Mouse (Mus musculus) heart, embryonic 10.5 days (tissue): ENCODE results near the gene Hemgn. TPM values are rescaled to one million over a fixed set of nuclear protein-coding genes. Genes with fewer than 3 reads are reported as not detected.
A peak's percentile ranks its signal among the peaks of the same experiment; 100 is the strongest.

Source experiments
- DNase-seq: peaks from one replicate; pipeline ENCODE4 v3.0.0-alpha.2; 2017; ENCODE audit warnings: low spot score
- H3K27ac ChIP-seq: fragments of 300-500 bp; sonication (generic); 2 replicates; pipeline ENCODE4 v1.5.1; 2016; ENCODE audit warnings: mild to moderate bottlenecking
- H3K27me3 ChIP-seq: fragments of 300-500 bp; sonication (generic); 2 replicates; pipeline ENCODE4 v1.6.1; 2016; ENCODE audit warnings: mild to moderate bottlenecking; ENCODE audit not compliant: poor library complexity, insufficient read depth, severe bottlenecking
- H3K36me3 ChIP-seq: fragments of 300-500 bp; sonication (generic); 2 replicates; pipeline ENCODE4 v1.6.1; 2016; ENCODE audit warnings: mild to moderate bottlenecking, moderate library complexity
- H3K4me1 ChIP-seq: fragments of 300-500 bp; sonication (generic); 2 replicates; pipeline ENCODE4 v1.6.1; 2016; ENCODE audit warnings: mild to moderate bottlenecking
- H3K4me3 ChIP-seq: fragments of 300-500 bp; sonication (generic); 2 replicates; pipeline ENCODE4 v1.5.1; 2016; ENCODE audit warnings: mild to moderate bottlenecking, moderate library complexity
- H3K9me3 ChIP-seq: fragments of 300-500 bp; sonication (generic); 2 replicates; pipeline ENCODE4 v1.6.1; 2016; ENCODE audit warnings: mild to moderate bottlenecking, moderate library complexity
- WGBS: fragments of 180-500 bp; shearing (Covaris S2); methylation state at CpG from one replicate; pipeline ENCODE4 v1.1.7; 2016; 5-methylcytosine and 5-hydroxymethylcytosine counted together
- polyA plus RNA-seq: library from polyadenylated mRNA; unstranded; fragments of >200 nt; fragmentation: Nextera tagmentation; extraction: Ambion mirVana; gene quantifications from 2 replicates; pipeline ENCODE4 v1.2.1, GENCODE M21; 2016

The Hemgn gene
- polyA plus RNA-seq, 1 experiment from 2014 or later, result 35.8 TPM

- H3K36me3 ChIP-seq, result no peaks in the 10 kb centered on the region
- DNase-seq, result peak; percentile 92
- no peaks in the 10 kb centered on the region; the same call in 1 of the 2 replicates for H3K4me1 ChIP-seq
- H3K27ac ChIP-seq, result peak overlapping the region; percentile 69; the same call in 1 of the 2 replicates
- H3K9me3 ChIP-seq, result no peaks in the 10 kb centered on the region
- H3K4me3 ChIP-seq, result no peak overlapping the region
- 72% methylated on average over 8 of the region's 8 CpGs for WGBS
- H3K27me3 ChIP-seq, result no peaks in the 10 kb centered on the region
Measured at GRCm38 (mm10) chr4:46406966-46407703, 6.2 kb downstream of the Hemgn start.

- Histone ChIP-seq H3K27me3 (no peaks in the 10 kb centered on the region), H3K9me3 (no peaks in the 10 kb centered on the region), H3K27ac (peak overlapping the region; percentile 76), H3K36me3 (no peaks in the 10 kb centered on the region), H3K4me1 (no peaks in the 10 kb centered on the region; the same call in 1 of the 2 replicates), H3K4me3 (peak overlapping the region; percentile 23; the same call in 1 of the 2 replicates)
- 70% methylated on average over 6 of the region's 6 CpGs for WGBS
- peak; percentile 91 for DNase-seq
Measured at GRCm38 (mm10) chr4:46404042-46404795, 9.1 kb downstream of the Hemgn start.

GRCm38 (mm10) chr4:46398839-46399238, 14.5 kb downstream of the Hemgn start:
- H3K27me3 ChIP-seq, result no peaks in the 10 kb centered on the region
- WGBS, result 81% methylated on average over 4 of the region's 4 CpGs

GRCm38 (mm10) chr4:46395736-46396135, 17.6 kb downstream of the Hemgn start:
- Histone ChIP-seq H3K36me3 (no peaks in the 10 kb centered on the region), H3K9me3 (no peaks in the 10 kb centered on the region), H3K4me3 (no peak overlapping the region), H3K4me1 (no peaks in the 10 kb centered on the region), H3K27ac (no peak overlapping the region), H3K27me3 (no peaks in the 10 kb centered on the region)
- peak; percentile 83 for DNase-seq
- 36% methylated on average over 5 of the region's 5 CpGs for WGBS

More at GRCm38 (mm10) chr4:46398839-46399238, 14.5 kb downstream of the Hemgn start:
- DNase-seq, result no peak
- H3K4me3 ChIP-seq, result no peak overlapping the region
- H3K36me3 ChIP-seq, result no peaks in the 10 kb centered on the region
- no peak overlapping the region for H3K27ac ChIP-seq
- no peaks in the 10 kb centered on the region for H3K4me1 ChIP-seq
- H3K9me3 ChIP-seq, result no peaks in the 10 kb centered on the region

- Histone ChIP-seq H3K4me3 (no peak overlapping the region), H3K36me3 (no peaks in the 10 kb centered on the region), H3K4me1 (no peaks in the 10 kb centered on the region), H3K27ac (no peak overlapping the region), H3K27me3 (no peaks in the 10 kb centered on the region), H3K9me3 (no peaks in the 10 kb centered on the region)
- no peak for DNase-seq
- WGBS, result 77% methylated on average over 2 of the region's 2 CpGs
Measured at GRCm38 (mm10) chr4:46394388-46394787, 18.9 kb downstream of the Hemgn start.

GRCm38 (mm10) chr4:46390390-46390970, 22.8 kb downstream of the Hemgn start:
- Histone ChIP-seq H3K27ac (peak overlapping the region; percentile 99), H3K27me3 (no peaks in the 10 kb centered on the region), H3K4me1 (no peaks in the 10 kb centered on the region), H3K36me3 (peaks cover 15% of the 10 kb centered on the region), H3K4me3 (peak overlapping the region; percentile 75; the same call in 1 of the 2 replicates), H3K9me3 (no peaks in the 10 kb centered on the region)
- WGBS, result 21% methylated on average over 9 of the region's 9 CpGs
- DNase-seq, result peak; percentile 88

- no peak for DNase-seq
- 2% methylated on average over 24 of the region's 24 CpGs for WGBS
- H3K27me3 ChIP-seq, result no peaks in the 10 kb centered on the region
Measured at GRCm38 (mm10) chr4:46389612-46390341, 23.5 kb downstream of the Hemgn start.

GRCm38 (mm10) chr4:46389013-46389611, 24.2 kb downstream of the Hemgn start, which contains the start of gene Trmo:
Gene Trmo, minus strand, starts transcription at chr4:46389437.
- under 1% methylated on average over 56 of the region's 56 CpGs for WGBS
- H3K4me1 ChIP-seq, result no peaks in the 10 kb centered on the region
- H3K27ac ChIP-seq, result peak within 1 kb of the TSS; percentile 99
- H3K27me3 ChIP-seq, result no peaks in the 10 kb centered on the region
- H3K4me3 ChIP-seq, result peak within 1 kb of the TSS; percentile 75
- H3K36me3 ChIP-seq, result peaks cover 27% of the 10 kb centered on the region
- H3K9me3 ChIP-seq, result no peaks in the 10 kb centered on the region
- DNase-seq, result peak; percentile 98

More at GRCm38 (mm10) chr4:46389612-46390341, 23.5 kb downstream of the Hemgn start:
- H3K36me3 ChIP-seq, result peaks cover 21% of the 10 kb centered on the region
- H3K9me3 ChIP-seq, result no peaks in the 10 kb centered on the region
- H3K4me3 ChIP-seq, result peak overlapping the region; percentile 75
- H3K4me1 ChIP-seq, result no peaks in the 10 kb centered on the region
- peak overlapping the region; percentile 99 for H3K27ac ChIP-seq

GRCm38 (mm10) chr4:46388556-46388955, 24.8 kb downstream of the Hemgn start:
- Histone ChIP-seq H3K4me1 (no peaks in the 10 kb centered on the region), H3K9me3 (no peaks in the 10 kb centered on the region), H3K4me3 (peak overlapping the region; percentile 75), H3K27me3 (no peaks in the 10 kb centered on the region), H3K36me3 (peaks cover 32% of the 10 kb centered on the region), H3K27ac (peak overlapping the region; percentile 99)
- 31% methylated on average over 5 of the region's 5 CpGs for WGBS
- DNase-seq, result no peak

- Histone ChIP-seq H3K27ac (peak overlapping the region; percentile 62), H3K27me3 (no peaks in the 10 kb centered on the region), H3K4me3 (peak overlapping the region; percentile 45), H3K9me3 (no peaks in the 10 kb centered on the region), H3K36me3 (peaks cover 41% of the 10 kb centered on the region), H3K4me1 (peaks cover 23% of the 10 kb centered on the region)
- peak; percentile 94 for DNase-seq
- WGBS, result 20% methylated on average over 22 of the region's 22 CpGs
Measured at GRCm38 (mm10) chr4:46374869-46375368, 38.4 kb downstream of the Hemgn start.

GRCm38 (mm10) chr4:46374455-46374854, 38.9 kb downstream of the Hemgn start:
- Histone ChIP-seq H3K36me3 (peaks cover 37% of the 10 kb centered on the region), H3K27ac (peak overlapping the region; percentile 62), H3K4me1 (peaks cover 23% of the 10 kb centered on the region), H3K27me3 (no peaks in the 10 kb centered on the region), H3K9me3 (no peaks in the 10 kb centered on the region), H3K4me3 (peak overlapping the region; percentile 45)
- DNase-seq, result no peak
- WGBS, result 51% methylated on average over 6 of the region's 6 CpGs

- peaks cover 31% of the 10 kb centered on the region for H3K4me1 ChIP-seq
- peak; percentile 90 for DNase-seq
- H3K27me3 ChIP-seq, result peaks cover 21% of the 10 kb centered on the region
- H3K9me3 ChIP-seq, result no peaks in the 10 kb centered on the region
- 1% methylated on average over 19 of the region's 19 CpGs for WGBS
- peak overlapping the region; percentile 77 for H3K27ac ChIP-seq
- H3K4me3 ChIP-seq, result peak overlapping the region; percentile 46
- peaks cover 3% of the 10 kb centered on the region; the same call in 1 of the 2 replicates for H3K36me3 ChIP-seq
Measured at GRCm38 (mm10) chr4:46371030-46371429, 42.3 kb downstream of the Hemgn start.
